Mouse (Mus musculus): ENCODE data around the gene Agbl2. TPM values are rescaled to one million over a fixed set of nuclear protein-coding genes. Genes with fewer than 3 reads are reported as not detected.

The Agbl2 gene
- 0.51 and 0.56 TPM in 2 replicates for polyA plus RNA-seq (2015; fragmentation: Nextera tagmentation; extraction: Ambion mirVana)

DNA sequence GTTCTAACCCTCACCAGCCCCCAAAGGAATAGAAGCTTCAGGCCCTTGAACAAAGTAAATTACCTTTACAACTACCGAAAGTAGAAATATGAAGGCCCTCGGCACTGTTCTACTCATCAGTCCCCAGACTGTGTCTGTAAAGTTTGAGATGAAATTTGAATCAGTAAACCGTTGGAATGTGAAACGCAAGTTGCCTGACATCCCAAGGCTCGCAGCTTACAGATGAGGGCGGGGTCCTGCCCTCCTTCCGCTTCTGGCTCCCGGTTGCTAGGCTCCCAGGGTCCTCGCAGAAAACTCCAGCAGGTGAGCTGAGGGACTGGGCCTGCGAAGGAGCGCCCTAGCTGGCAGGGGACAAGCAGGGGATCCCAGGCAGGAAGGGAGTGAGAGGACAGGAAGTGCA is at the start of gene Agbl2:
Agbl2 (plus strand) TSS at position 270 of the 400 bp plus-strand sequence.
- peak within 1 kb of the TSS; percentile 62 for H3K4me2 ChIP-seq (ENCODE audit: low read length)

DNA sequence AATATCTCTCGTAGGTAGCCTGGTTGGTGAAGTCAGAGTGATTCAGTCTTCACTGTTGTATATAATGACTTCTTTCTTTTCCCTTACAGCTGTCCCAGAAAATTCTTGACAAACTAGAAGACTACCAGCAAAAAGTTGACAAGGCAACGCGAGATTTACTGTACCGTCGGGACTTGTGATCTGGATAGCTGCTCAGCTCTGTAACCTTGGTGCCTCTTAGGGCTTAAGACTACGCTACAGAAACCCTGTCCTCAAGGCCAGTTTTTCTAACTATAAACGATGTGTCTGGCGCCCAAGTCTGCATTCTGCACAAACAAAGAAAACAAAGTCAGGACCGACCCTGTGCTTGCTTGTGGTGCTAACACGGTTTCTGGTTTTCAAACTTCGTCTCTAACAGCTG is 47.2 kb upstream of the Agbl2 start:
- peaks cover 37% of the 10 kb centered on the region for H3K36me3 ChIP-seq (ENCODE audit: control insufficient read depth, insufficient read depth, low read length)
- no peak for ATAC-seq
- WGBS, result 91% methylated on average over 11 of the region's 11 CpGs
- H3K4me3 ChIP-seq (ENCODE audit: low read depth, low read length), result no peak overlapping the region
- H3K4me2 ChIP-seq (ENCODE audit: low read length), result no peak overlapping the region
- no peaks in the 10 kb centered on the region for H3K27me3 ChIP-seq (ENCODE audit: control insufficient read depth, insufficient read depth, low read depth, low read length)
- H3K4me1 ChIP-seq (ENCODE audit: control insufficient read depth, insufficient read depth, low read length), result no peaks in the 10 kb centered on the region
- H3K9me3 ChIP-seq (replicated peaks; ENCODE audit: control insufficient read depth, low read length, poor library complexity, severe bottlenecking), result no peaks in the 10 kb centered on the region
- H3K9ac ChIP-seq (ENCODE audit: low read depth, low read length), result no peak overlapping the region
- H3K27ac ChIP-seq (ENCODE audit: low read length), result no peak overlapping the region

More for the DNA sequence above, at the start of gene Agbl2:
- H3K9me3 ChIP-seq (replicated peaks; ENCODE audit: control insufficient read depth, low read length, poor library complexity, severe bottlenecking), result no peaks in the 10 kb centered on the region
- ATAC-seq, result peak; percentile 61; the same call in 1 of the 2 replicates
- 5% methylated on average over 11 of the region's 11 CpGs for WGBS
- peaks cover 23% of the 10 kb centered on the region for H3K36me3 ChIP-seq (ENCODE audit: control insufficient read depth, insufficient read depth, low read length)
- H3K4me1 ChIP-seq (ENCODE audit: control insufficient read depth, insufficient read depth, low read length), result peaks cover 12% of the 10 kb centered on the region
- H3K4me3 ChIP-seq (ENCODE audit: low read depth, low read length), result peak within 1 kb of the TSS; percentile 25
- peak within 1 kb of the TSS; percentile 35; the same call in 1 of the 2 replicates for H3K9ac ChIP-seq (ENCODE audit: low read depth, low read length)
- H3K27me3 ChIP-seq (ENCODE audit: control insufficient read depth, insufficient read depth, low read depth, low read length), result peaks cover 5% of the 10 kb centered on the region
- no peak within 1 kb of the TSS for H3K27ac ChIP-seq (ENCODE audit: low read length)

DNA sequence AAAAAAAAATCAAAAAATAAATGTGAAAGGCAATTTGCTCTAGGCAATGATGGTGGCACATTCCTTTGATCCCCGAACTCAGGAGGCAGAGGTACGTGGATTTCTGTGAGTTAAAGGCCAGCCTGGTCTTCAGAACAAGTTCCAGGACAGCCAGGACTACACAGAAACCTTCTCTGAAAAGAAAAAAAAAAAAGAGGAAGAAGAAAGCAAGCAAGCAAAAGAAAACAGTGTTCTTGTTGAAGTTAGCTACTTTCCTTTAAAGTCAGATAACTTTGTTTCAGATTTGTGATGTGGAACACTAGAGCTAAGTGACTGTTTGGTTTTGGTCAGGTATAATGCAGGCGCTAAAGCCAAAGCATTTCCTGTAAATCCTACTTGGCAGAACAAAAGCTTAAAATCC is 43.7 kb upstream of the Agbl2 start:
- WGBS, result 91% methylated on average over 3 of the region's 3 CpGs

DNA sequence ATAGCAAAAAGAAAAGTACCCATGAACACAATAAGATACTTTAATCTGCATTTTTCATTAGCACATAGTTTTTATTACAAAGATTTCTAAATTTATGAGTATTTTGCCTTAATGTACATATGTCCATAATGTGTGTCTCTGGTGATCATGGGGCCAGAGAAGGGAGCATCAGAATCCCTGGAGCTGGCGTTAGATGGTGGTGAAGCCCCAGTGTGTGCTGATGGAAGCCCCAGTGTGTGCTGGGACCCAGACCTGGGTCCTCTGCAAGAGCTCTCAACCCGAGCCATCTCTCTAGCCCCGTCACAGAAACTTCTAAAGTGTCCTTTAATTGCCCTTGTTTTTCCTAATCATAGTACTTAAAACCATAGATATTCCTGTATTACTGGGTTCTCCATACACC is 43.2 kb upstream of the Agbl2 start:
- no peaks in the 10 kb centered on the region for H3K9me3 ChIP-seq (replicated peaks; ENCODE audit: control insufficient read depth, low read length, poor library complexity, severe bottlenecking)
- H3K27me3 ChIP-seq (ENCODE audit: control insufficient read depth, insufficient read depth, low read depth, low read length), result no peaks in the 10 kb centered on the region
- H3K4me2 ChIP-seq (ENCODE audit: low read length), result no peak overlapping the region
- H3K9ac ChIP-seq (ENCODE audit: low read depth, low read length), result no peak overlapping the region
- WGBS, result 88% methylated on average over 3 of the region's 3 CpGs
- no peak for ATAC-seq
- H3K4me1 ChIP-seq (ENCODE audit: control insufficient read depth, insufficient read depth, low read length), result no peaks in the 10 kb centered on the region
- H3K4me3 ChIP-seq (ENCODE audit: low read depth, low read length), result no peak overlapping the region
- no peak overlapping the region for H3K27ac ChIP-seq (ENCODE audit: low read length)
- peaks cover 20% of the 10 kb centered on the region for H3K36me3 ChIP-seq (ENCODE audit: control insufficient read depth, insufficient read depth, low read length)

More for the DNA sequence above, 43.7 kb upstream of the Agbl2 start:
- Histone ChIP-seq H3K4me1 (ENCODE audit: control insufficient read depth, insufficient read depth, low read length) (no peaks in the 10 kb centered on the region), H3K9ac (ENCODE audit: low read depth, low read length) (no peak overlapping the region), H3K4me2 (ENCODE audit: low read length) (no peak overlapping the region), H3K4me3 (ENCODE audit: low read depth, low read length) (no peak overlapping the region), H3K36me3 (ENCODE audit: control insufficient read depth, insufficient read depth, low read length) (peaks cover 23% of the 10 kb centered on the region), H3K27me3 (ENCODE audit: control insufficient read depth, insufficient read depth, low read depth, low read length) (no peaks in the 10 kb centered on the region), H3K27ac (ENCODE audit: low read length) (no peak overlapping the region), H3K9me3 (replicated peaks; ENCODE audit: control insufficient read depth, low read length, poor library complexity, severe bottlenecking) (no peaks in the 10 kb centered on the region)
- no peak for ATAC-seq

DNA sequence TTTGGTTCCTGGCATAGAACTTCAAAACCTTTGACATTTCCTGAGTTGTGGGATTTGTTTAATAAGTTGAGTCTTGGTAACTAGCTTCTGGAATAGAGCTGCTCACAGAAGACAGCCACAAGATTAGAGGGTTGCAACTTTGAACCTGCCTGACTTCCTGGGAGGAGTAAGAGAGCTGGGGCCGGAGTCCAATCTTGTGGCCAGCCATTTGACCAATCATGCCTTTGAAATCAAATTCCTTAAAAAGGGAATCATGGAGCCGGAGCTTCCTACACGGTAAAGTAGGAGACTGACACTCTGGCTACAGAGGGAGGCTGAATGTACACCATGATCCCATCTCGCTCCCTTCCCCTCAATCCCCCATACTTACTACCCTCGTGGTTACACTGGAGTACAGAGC is 42.6 kb upstream of the Agbl2 start:
- H3K4me2 ChIP-seq (ENCODE audit: low read length), result no peak overlapping the region
- H3K36me3 ChIP-seq (ENCODE audit: control insufficient read depth, insufficient read depth, low read length), result peaks cover 15% of the 10 kb centered on the region
- H3K27ac ChIP-seq (ENCODE audit: low read length), result no peak overlapping the region
- H3K27me3 ChIP-seq (ENCODE audit: control insufficient read depth, insufficient read depth, low read depth, low read length), result no peaks in the 10 kb centered on the region
- no peak overlapping the region for H3K9ac ChIP-seq (ENCODE audit: low read depth, low read length)
- H3K4me3 ChIP-seq (ENCODE audit: low read depth, low read length), result no peak overlapping the region
- WGBS, result 89% methylated on average over 5 of the region's 5 CpGs
- no peak for ATAC-seq
- no peaks in the 10 kb centered on the region for H3K4me1 ChIP-seq (ENCODE audit: control insufficient read depth, insufficient read depth, low read length)
- no peaks in the 10 kb centered on the region for H3K9me3 ChIP-seq (replicated peaks; ENCODE audit: control insufficient read depth, low read length, poor library complexity, severe bottlenecking)

DNA sequence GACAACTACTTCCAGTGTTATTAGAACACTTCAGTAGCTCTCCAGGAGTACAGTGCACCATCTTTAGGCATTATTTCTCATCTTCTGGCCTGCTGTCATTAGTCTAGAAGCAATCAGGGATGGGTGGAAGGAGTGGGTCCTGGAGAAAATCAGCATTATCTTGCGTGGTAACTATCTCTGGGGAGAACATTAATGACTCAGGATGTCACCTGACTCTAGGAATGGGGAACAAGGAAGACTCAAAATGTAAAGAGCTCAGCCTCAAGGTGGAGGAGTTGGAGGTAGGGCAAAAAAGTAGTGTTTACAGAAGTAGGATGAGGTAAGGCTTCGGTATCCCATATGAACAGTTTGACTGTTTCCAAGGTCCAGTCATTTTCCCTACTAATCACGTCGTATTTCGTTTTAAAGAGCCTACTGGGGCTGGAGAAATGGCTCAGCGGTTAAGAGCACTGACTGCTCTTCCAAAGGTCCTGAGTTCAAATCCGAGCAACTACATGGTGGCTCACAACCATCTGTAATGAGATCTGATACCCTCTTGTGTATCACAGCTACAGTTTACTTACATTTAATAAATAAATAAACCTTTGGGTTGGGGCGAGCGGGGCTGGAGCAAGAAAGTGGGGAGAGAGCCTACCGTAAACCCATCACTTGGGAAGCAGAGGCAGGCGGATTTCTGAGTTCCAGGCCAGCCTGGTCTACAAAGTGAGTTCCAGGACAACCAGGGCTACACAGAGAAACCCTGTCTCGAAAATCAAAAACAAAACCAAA is 38.1 kb upstream of the Agbl2 start:
- WGBS, result 66% methylated on average over 12 of the region's 12 CpGs
- ATAC-seq, result peak; percentile 22
- Histone ChIP-seq H3K27ac (ENCODE audit: low read length) (peak overlapping the region; percentile 93), H3K9me3 (replicated peaks; ENCODE audit: control insufficient read depth, low read length, poor library complexity, severe bottlenecking) (no peaks in the 10 kb centered on the region), H3K27me3 (ENCODE audit: control insufficient read depth, insufficient read depth, low read depth, low read length) (no peaks in the 10 kb centered on the region), H3K4me2 (ENCODE audit: low read length) (peak overlapping the region; percentile 54), H3K4me3 (ENCODE audit: low read depth, low read length) (peak overlapping the region; percentile 90), H3K4me1 (ENCODE audit: control insufficient read depth, insufficient read depth, low read length) (peaks cover 24% of the 10 kb centered on the region), H3K9ac (ENCODE audit: low read depth, low read length) (peak overlapping the region; percentile 46; the same call in 1 of the 2 replicates), H3K36me3 (ENCODE audit: control insufficient read depth, insufficient read depth, low read length) (peaks cover 3% of the 10 kb centered on the region; the same call in 1 of the 2 replicates)

DNA sequence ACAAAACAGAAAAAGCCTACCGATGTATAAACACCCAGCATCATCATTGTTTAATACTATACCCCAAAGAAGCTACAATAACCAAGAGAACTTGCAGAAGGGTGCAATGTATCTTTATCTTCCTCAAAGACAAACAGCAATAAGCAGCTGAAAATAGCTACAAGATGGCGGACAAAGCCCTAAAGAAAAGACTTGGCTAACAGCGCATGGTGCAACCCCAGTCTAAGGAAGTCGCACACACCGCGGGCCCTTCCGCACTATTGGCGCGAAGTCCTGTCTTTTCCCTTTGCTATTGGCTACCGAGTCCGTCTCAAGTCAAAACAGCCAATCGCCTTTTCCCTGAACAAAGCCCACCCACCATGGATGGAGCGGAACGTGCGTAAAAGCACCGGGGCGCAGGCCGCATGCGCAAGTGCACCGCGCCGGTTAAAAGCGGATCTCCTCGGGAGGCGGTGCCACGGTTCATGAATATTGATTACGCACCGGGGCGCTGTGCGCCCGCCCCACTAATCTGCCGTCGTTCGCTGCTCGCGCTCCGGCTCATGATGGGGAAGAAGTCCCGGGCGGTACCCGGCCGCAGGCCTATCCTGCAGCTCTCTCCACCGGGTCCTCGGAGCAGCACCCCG is 37.4 kb upstream of the Agbl2 start, which contains the start of gene Fnbp4:
Fnbp4 (plus strand) TSS at position 318 of the 626 bp plus-strand sequence.
- WGBS, result under 1% methylated on average over 44 of the region's 44 CpGs
- H3K4me2 ChIP-seq (ENCODE audit: low read length), result peak within 1 kb of the TSS; percentile 85
- ATAC-seq, result peak; percentile 100

DNA sequence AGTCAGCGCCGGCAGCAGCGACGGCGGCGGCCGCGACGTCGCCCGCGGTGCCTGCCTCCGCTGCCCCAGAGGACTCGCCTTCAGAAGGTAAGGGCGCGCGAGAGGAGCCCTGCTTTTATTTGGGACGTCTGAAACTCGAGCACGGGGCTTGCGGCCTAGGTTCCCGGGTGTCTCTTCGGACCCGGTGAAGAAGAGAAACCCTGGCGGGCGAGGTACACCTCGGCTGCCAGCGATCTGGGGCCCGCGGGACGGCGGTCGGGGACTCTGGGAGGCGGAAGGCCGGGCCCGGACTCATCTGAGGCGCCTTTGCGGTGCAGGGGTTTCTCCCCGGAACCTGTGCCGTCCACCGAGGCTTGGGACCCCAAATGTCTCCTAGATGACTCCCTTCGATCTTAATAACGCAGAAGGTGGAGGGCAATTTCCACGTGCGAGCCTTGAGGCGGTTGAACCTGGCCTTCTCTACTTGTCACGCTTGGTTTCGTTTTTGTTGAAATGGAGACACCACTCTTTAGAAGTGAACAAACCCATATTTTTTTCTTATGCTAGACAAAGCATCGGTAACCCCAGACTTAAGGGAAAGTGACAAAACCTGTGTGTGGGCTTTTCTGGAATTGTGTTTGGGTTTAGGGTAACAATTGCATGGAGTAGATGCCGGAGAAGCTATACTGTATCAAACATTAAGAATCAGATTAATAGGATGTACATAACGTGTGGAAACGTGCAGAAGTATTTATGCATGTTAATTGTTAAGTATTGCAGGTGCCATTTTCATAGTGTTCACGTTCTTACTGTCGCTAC is 36.6 kb upstream of the Agbl2 start:
- peak overlapping the region; percentile 90 for H3K4me3 ChIP-seq (ENCODE audit: low read depth, low read length)
- WGBS, result under 1% methylated on average over 54 of the region's 54 CpGs
- H3K27ac ChIP-seq (ENCODE audit: low read length), result peak overlapping the region; percentile 99
- peak overlapping the region; percentile 99 for H3K9ac ChIP-seq (ENCODE audit: low read depth, low read length)
- peak; percentile 61 for ATAC-seq
- H3K4me2 ChIP-seq (ENCODE audit: low read length), result peak overlapping the region; percentile 85
- peaks cover 27% of the 10 kb centered on the region for H3K4me1 ChIP-seq (ENCODE audit: control insufficient read depth, insufficient read depth, low read length)
- H3K9me3 ChIP-seq (replicated peaks; ENCODE audit: control insufficient read depth, low read length, poor library complexity, severe bottlenecking), result no peaks in the 10 kb centered on the region
- H3K36me3 ChIP-seq (ENCODE audit: control insufficient read depth, insufficient read depth, low read length), result peaks cover 5% of the 10 kb centered on the region; the same call in 1 of the 2 replicates
- no peaks in the 10 kb centered on the region for H3K27me3 ChIP-seq (ENCODE audit: control insufficient read depth, insufficient read depth, low read depth, low read length)

More for the DNA sequence above, 37.4 kb upstream of the Agbl2 start, which contains the start of gene Fnbp4:
- H3K36me3 ChIP-seq (ENCODE audit: control insufficient read depth, insufficient read depth, low read length), result peaks cover 3% of the 10 kb centered on the region; the same call in 1 of the 2 replicates
- no peaks in the 10 kb centered on the region for H3K9me3 ChIP-seq (replicated peaks; ENCODE audit: control insufficient read depth, low read length, poor library complexity, severe bottlenecking)
- H3K4me1 ChIP-seq (ENCODE audit: control insufficient read depth, insufficient read depth, low read length), result peaks cover 27% of the 10 kb centered on the region
- H3K9ac ChIP-seq (ENCODE audit: low read depth, low read length), result peak within 1 kb of the TSS; percentile 99
- peak within 1 kb of the TSS; percentile 90 for H3K4me3 ChIP-seq (ENCODE audit: low read depth, low read length)
- H3K27ac ChIP-seq (ENCODE audit: low read length), result peak within 1 kb of the TSS; percentile 99
- H3K27me3 ChIP-seq (ENCODE audit: control insufficient read depth, insufficient read depth, low read depth, low read length), result no peaks in the 10 kb centered on the region
